Mouse (Mus musculus) ovary, adult 2 months (tissue): Measurements from ENCODE around the gene Olfr491. TPM values are rescaled to one million over a fixed set of nuclear protein-coding genes. Genes with fewer than 3 reads are reported as not detected.

Experiments
- polyA plus RNA-seq: library from polyadenylated mRNA; depleted of rRNA; stranded (reverse); fragments of >200 nt; gene quantifications from 2 replicates; pipeline ENCODE4 v1.2.3, GENCODE M21; 2012; rRNA removed

The Olfr491 gene
- not detected in 2 replicates for polyA plus RNA-seq

DNA sequence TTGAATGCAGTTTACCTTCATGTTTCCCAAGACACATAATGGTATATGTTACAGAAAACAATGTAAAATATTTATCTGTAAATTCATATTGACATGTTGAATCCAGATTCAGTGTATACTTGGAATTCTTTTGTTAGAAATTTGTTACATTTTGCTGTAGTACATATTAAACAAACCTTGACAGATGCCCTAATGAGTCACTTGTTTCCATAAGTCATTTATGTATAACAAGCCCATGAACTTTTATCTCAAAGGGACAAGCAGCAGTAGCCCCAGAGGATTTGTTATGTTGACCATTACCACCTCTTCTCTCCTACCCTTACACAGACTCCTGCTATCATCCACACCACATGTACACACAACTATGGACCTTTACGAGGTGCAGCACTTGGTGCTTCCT is at the start of gene Olfr491:
Olfr491 (plus strand) TSS at position 301 of the 400 bp plus-strand sequence.

DNA sequence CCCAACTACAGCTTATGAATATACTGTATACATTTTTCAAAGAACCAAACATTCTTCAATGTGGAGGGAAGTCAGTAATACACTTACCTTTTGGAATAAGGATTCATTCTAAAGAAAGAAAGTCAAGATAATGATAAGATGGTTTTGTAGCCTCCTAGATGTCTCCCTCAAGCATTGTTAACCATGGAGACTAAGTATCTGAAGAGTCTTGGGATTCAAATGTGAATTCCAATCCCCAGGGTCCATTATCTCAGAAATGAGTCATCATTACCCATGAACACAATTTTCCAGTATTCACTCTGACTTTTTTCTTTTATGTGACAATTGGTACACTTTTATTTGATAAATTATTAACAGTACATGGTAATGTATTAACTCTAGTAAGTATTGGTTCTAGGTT is 24.4 kb upstream of the Olfr491 start, which contains the start of gene Olfr490:
Olfr490 (minus strand) TSS at position 101 of the 400 bp plus-strand sequence.

DNA sequence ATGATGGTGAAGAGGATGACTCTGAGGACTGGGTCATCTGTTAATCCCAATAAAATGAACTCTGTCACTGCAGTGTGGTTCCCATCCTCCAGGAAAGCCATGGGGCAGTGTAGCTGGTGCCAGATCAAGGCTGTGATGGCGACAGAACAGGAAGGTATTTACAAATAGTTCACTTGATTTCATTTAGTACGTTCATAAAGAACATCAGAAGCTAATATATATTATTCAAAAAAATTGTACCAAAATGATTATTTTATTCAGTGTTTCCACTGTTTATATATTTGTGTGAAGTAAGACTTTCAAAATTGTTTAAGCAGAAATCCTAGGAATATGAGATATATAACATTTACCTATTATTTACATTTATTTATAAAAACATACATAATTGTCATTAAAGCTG is 10.3 kb downstream of the Olfr491 start, which contains the start of gene Olfr492:
Olfr492 (minus strand) TSS at position 101 of the 400 bp plus-strand sequence.

DNA sequence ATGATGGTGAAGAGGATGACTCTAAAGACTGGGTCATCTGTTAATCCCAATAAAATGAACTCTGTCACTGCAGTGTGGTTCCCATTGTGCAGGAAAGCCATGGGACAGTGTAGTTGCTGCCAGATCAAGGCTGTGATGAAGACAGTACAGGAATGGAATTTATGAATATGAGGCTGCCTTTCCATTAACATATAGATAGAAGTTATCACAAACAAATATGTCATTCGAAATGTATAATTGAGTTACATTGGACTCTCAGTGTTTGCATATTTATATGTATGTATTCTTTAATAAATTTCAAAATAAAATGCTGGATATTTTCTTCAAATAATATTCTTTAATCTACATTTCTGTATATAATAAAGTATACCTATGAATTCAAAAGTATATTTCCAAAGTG is 33.6 kb downstream of the Olfr491 start, which contains the start of gene Olfr493:
Olfr493 (minus strand) TSS at position 101 of the 400 bp plus-strand sequence.

DNA sequence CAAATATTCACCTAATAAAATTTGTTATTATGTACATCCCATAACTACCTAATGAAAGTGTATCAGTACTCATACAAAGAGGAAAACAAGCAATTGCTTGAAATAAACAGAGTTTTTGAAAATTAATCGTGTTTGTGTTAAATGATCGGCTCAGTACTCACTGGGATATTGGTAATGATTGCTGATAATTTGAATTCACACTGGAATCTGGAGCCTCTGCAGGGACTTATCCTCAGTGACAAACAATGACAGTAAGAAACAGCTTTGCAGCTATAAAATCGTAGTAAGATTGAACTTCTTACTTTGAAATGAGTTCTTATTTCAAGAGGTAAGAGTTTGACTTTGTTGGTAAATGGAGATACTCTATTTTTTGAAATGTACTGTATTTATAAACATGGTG is 51.8 kb downstream of the Olfr491 start, which contains the start of gene Olfr494:
Olfr494 (plus strand) TSS at position 301 of the 400 bp plus-strand sequence.

Other genes with a start within 250 kb of the Olfr491 start
- not detected in 2 replicates for gene Olfr480, start 246.1 kb upstream of the Olfr491 start, polyA plus RNA-seq
- not detected in 2 replicates for gene Olfr481, start 233.6 kb upstream of the Olfr491 start, polyA plus RNA-seq
- gene Olfr482, start 215.9 kb upstream of the Olfr491 start, polyA plus RNA-seq, result not detected in 2 replicates
- gene Olfr483, start 212.6 kb upstream of the Olfr491 start, polyA plus RNA-seq, result not detected in 2 replicates
- gene Olfr484, start 186.0 kb upstream of the Olfr491 start, polyA plus RNA-seq, result not detected in 2 replicates
- gene Olfr485, start 153.6 kb upstream of the Olfr491 start, polyA plus RNA-seq, result not detected in 2 replicates
- gene Olfr486, start 140.7 kb upstream of the Olfr491 start, polyA plus RNA-seq, result not detected in 2 replicates
- gene Olfr487, start 98.8 kb upstream of the Olfr491 start, polyA plus RNA-seq, result not detected in 2 replicates
- gene Olfr488, start 55.1 kb upstream of the Olfr491 start, polyA plus RNA-seq, result not detected in 2 replicates
- gene Olfr490, start 24.5 kb upstream of the Olfr491 start, polyA plus RNA-seq, result not detected in 2 replicates
- not detected in 2 replicates for gene Olfr492, start 10.2 kb downstream of the Olfr491 start, polyA plus RNA-seq
- gene Olfr493, start 33.5 kb downstream of the Olfr491 start, polyA plus RNA-seq, result not detected in 2 replicates
- not detected in 2 replicates for gene Olfr494, start 51.9 kb downstream of the Olfr491 start, polyA plus RNA-seq
- not detected in 2 replicates for gene Olfr495, start 79.7 kb downstream of the Olfr491 start, polyA plus RNA-seq
- not detected in 2 replicates for gene Olfr497, start 107.0 kb downstream of the Olfr491 start, polyA plus RNA-seq
- not detected in 2 replicates for gene Olfr498, start 151.9 kb downstream of the Olfr491 start, polyA plus RNA-seq
- not detected in 2 replicates for gene Olfr502, start 211.6 kb downstream of the Olfr491 start, polyA plus RNA-seq
- gene Olfr503, start 231.1 kb downstream of the Olfr491 start, polyA plus RNA-seq, result not detected in 2 replicates